Mouse (Mus musculus): Measurements from ENCODE around the gene Spata17.

GRCm38 (mm10) chr1:187238061-187238460 is 22.8 kb upstream of the Spata17 start:
- no peak for TF ChIP-seq POLR2A (IDR thresholded peaks at IDR 0.05; ENCODE audit: low read depth, low read length)
- TF ChIP-seq CTCF (IDR thresholded peaks at IDR 0.05; ENCODE audit: borderline replicate concordance, insufficient read depth, low read length), result no peak
